Mouse (Mus musculus) megakaryocyte, embryonic 14.5 days (primary cell): ENCODE data around the gene Suclg2.

Source experiments
- FLI1 ChIP-seq: IDR thresholded peaks from 2 replicates; pipeline ENCODE4 v1.6.1; 2012; ENCODE audit warnings: low read length, inconsistent platforms, mixed read lengths
- GATA1 ChIP-seq: IDR thresholded peaks from 3 replicates; pipeline ENCODE4 v1.6.1; 2012; ENCODE audit warnings: mixed read lengths, low read length, inconsistent platforms, borderline replicate concordance

DNA sequence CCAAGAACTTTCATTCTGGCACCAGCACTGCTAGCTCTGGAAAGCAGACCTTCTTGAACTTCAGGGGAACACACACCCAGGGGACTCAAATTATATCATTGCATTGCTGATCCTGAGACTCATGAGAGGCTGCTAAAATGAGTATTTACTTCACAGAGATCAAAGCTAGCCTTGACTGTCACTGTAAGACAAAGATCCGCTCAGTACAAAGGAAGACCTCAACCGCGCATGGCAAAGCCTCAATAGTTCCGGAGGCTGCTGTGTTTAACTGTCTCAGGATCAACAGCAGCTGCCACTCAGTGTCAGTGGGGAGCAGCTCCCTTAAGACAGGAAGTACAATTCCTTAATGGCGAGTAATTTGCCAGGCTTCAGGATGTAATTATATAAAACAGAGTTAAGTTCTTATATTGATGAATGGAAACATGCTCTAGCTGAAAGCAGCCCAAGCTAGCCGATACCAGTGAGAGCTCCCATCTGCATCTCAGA is 67.2 kb downstream of the Suclg2 start:
- no peak for TF ChIP-seq GATA1
- no peak for TF ChIP-seq FLI1
